Mouse (Mus musculus) c-Kit-positive CD71-negative TER-119-negative erythroid progenitor cells, embryonic 14.5 days (primary cell): ENCODE measurements around the gene Cdon.

Source experiments
- DNase-seq: peaks from one replicate; pipeline ENCODE4 v3.0.0-alpha.2; 2013; ENCODE audit warnings: low read depth

Cdon gene

GRCm38 (mm10) chr9:35541024-35541423, 120.1 kb downstream of the Cdon start:
- no peak for DNase-seq

DNA sequence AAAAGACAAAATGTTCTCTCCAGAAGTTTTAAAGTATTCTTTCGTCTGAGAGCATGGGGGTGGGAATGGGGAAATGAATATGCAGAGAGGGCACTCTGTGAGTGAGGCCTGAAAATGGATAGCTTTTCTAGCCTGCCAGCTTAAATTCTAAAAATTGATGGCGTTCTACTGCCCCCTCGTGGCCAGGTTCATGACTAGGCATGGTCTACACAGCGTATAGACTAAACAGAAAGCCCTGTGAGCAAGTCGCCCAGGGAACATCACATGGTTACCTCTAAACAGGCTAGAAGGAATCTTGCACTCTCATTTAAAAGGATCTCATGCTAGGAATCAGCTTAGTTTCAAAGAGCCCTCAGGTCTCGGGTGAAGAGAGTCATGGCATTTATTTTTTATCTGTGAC, 120.6 kb downstream of the Cdon start:
- DNase-seq, result peak; percentile 63

DNA sequence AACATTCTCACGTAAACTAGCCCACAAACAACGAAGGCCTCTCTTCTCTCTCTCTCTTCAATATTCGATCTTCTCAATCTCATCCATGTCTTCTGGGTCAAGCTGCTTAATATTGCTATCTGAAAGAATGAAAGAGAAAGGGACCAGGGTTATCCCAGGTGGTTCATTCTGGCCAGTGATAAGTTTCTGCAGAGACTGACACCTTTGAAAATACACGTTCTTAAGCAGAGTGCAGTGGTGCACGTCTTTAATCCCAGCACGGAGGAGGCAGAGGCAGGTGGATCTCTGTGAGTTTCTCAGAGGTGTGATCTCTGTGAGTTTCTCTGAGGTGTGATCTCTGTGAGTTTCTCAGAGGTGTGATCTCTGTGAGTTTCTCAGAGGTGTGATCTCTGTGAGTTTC, 121.0 kb downstream of the Cdon start:
- no peak for DNase-seq

DNA sequence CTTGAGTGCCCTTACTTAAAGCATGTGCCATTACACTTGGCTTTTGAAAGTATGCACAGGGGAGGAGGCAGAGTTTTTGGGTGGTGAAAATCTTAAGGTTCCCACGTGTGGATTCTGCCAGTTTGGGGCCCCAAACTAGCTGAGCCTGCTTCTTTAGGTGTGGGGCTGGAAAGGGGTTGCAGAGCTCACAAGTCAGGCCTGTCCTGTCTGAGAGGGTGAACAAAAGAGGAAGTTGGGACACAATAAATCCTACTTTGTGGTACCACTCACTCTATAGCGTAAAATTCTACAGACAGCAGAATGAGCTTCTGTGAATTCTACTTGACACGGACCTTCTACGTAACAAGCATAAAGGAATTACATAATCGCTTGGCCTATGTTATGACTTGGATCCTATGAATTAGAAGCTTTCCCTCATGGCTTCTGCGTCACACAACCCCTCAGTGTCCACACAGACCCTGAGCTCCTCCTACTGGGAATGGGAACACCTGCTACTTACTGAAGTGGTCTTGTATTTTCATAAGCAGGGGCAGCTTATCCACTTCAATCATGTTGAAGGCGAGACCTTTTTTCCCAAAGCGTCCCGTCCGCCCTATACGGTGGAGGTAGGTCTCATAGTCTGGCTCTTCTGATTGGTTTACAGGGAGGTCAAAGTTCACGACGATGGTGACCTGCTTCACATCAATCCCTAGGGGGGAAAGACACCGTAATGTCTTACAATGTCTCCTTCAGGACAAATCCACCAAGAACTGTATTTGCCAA, 122.4 kb downstream of the Cdon start:
- no peak for DNase-seq

DNA sequence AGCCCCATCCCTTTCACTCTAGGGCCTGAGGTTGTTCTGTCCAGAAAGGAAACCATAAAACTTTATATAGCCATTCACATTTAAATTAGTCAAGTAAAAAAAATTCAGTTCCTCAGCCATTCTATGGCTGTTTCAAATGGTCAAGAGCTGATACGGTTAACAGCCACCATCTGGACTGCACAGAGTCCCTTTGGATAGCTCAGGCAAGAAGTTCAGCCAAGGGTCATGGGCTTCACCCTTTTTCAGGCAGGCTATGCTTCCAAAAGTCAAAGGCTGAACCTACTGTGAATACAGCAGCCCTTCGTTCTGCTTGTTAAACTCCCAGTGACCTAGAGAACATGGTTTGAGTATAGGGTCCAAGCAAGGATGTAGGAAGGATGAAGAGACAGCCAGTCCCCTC, 123.7 kb downstream of the Cdon start:
- no peak for DNase-seq

DNA sequence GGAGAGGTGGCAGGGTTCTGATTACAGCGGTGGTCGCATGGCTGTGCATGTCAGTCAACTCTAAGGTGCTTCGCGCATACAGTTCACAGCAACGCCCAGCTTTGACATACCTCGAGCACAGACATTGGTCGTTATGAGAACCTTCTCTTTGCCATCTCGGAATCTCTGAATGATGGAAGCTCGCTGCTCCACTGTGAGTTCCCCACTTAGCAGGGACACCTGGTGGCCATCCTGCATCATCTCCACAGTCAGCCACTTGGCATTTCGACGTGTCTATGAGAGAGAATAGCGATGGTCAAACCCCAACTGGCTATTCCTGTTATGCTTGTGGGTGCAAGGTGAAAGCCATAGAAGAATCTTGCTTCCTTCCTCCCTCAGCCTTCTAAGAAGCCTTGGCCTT, 124.8 kb downstream of the Cdon start:
- DNase-seq, result no peak

- DNase-seq, result peak; percentile 29
Observed at GRCm38 (mm10) chr9:35546745-35547144, 125.8 kb downstream of the Cdon start.

DNA sequence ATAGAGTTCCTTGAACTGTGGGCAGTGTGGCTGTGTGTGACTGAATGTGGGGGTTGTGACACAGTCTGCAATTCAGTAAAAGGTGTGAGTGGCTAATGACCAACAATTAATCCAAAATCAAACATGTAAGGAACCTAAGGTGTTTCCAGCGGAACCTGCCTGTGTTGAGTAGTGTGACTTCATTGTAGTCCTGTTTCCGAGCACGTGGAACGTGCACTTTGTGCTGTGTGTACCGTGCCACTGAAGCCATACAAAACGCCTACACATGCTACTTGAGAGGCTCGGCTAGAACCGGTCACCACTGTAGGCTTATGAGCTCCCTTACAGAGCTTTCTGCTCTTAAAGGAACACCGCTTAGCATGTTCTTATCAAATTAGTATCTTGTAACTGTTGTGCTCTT, 127.5 kb downstream of the Cdon start:
- DNase-seq, result no peak

- no peak for DNase-seq
Observed at GRCm38 (mm10) chr9:35556494-35557102, 135.7 kb downstream of the Cdon start.
